Mouse (Mus musculus) kidney, embryonic 14.5 days (tissue): ENCODE data around the gene Psd. TPM values are rescaled to one million over a fixed set of nuclear protein-coding genes. Genes with fewer than 3 reads are reported as not detected.
A peak's percentile ranks its signal among the peaks of the same experiment; 100 is the strongest.

Experiments used
- ATAC-seq: fragments of 200-750 bp; cut with Nextera tagmentation; 2 replicates; pipeline ENCODE4 v1.8.0; 2017; ENCODE audit warnings: moderate number of reproducible peaks, mild to moderate bottlenecking, moderate TSS enrichment, moderate library complexity; ENCODE audit not compliant: low FRiP score, low TSS enrichment
- H3K27ac ChIP-seq: fragments of 300-500 bp; sonication (generic); 2 replicates; pipeline ENCODE4 v1.5.1; 2014; ENCODE audit warnings: low read depth, mild to moderate bottlenecking, low read length, moderate library complexity, mixed read lengths
- H3K27me3 ChIP-seq: fragments of 300-500 bp; sonication (generic); 2 replicates; pipeline ENCODE4 v1.6.1; 2014; ENCODE audit warnings: mild to moderate bottlenecking, low read length; ENCODE audit not compliant: control insufficient read depth, insufficient read depth
- H3K36me3 ChIP-seq: fragments of 300-500 bp; sonication (generic); 2 replicates; pipeline ENCODE4 v1.6.1; 2014; ENCODE audit warnings: low read length, mixed read lengths; ENCODE audit not compliant: control insufficient read depth, insufficient read depth
- H3K4me1 ChIP-seq: fragments of 300-500 bp; sonication (generic); 2 replicates; pipeline ENCODE4 v1.6.1; 2014; ENCODE audit warnings: low read length, mixed read lengths; ENCODE audit not compliant: control insufficient read depth, insufficient read depth
- H3K4me2 ChIP-seq: fragments of 300-500 bp; sonication (generic); replicated peaks from 2 replicates; pipeline ENCODE4 v1.6.1; 2014; ENCODE audit warnings: low read depth, mild to moderate bottlenecking, low read length
- H3K4me3 ChIP-seq: fragments of 300-500 bp; sonication (generic); 2 replicates; pipeline ENCODE4 v1.5.1; 2014; ENCODE audit warnings: mild to moderate bottlenecking, low read length
- H3K9ac ChIP-seq: fragments of 300-500 bp; sonication (generic); 2 replicates; pipeline ENCODE4 v1.6.1; 2014; ENCODE audit warnings: low read depth, mild to moderate bottlenecking, low read length, moderate library complexity
- H3K9me3 ChIP-seq: fragments of 300-500 bp; sonication (generic); 2 replicates; pipeline ENCODE4 v1.6.1; 2016; ENCODE audit warnings: low read length; ENCODE audit not compliant: control insufficient read depth
- WGBS: fragments of 180-500 bp; shearing (Covaris S2); extraction: QIAGEN DNeasy Blood & Tissue Kit; methylation state at CpG from one replicate; pipeline ENCODE4 v1.1.7; 2014; 5-methylcytosine and 5-hydroxymethylcytosine counted together
- polyA plus RNA-seq: library from polyadenylated mRNA; unstranded; fragments of >200 nt; fragmentation: Nextera tagmentation; extraction: Ambion mirVana; gene quantifications from 2 replicates; pipeline ENCODE4 v1.2.1, GENCODE M21; 2014

Gene Psd
- polyA plus RNA-seq, 1 experiment from 2014 or later, result 1.7 TPM

GRCm38 (mm10) chr19:46324918-46325317 is 2.0 kb downstream of the Psd start:
- Histone ChIP-seq H3K4me2 (no peak overlapping the region), H3K27ac (no peak overlapping the region), H3K9me3 (no peaks in the 10 kb centered on the region), H3K4me3 (no peak overlapping the region), H3K9ac (no peak overlapping the region), H3K4me1 (peaks cover 8% of the 10 kb centered on the region; the same call in 1 of the 2 replicates), H3K36me3 (no peaks in the 10 kb centered on the region), H3K27me3 (peaks cover 69% of the 10 kb centered on the region)
- WGBS, result 77% methylated on average over 5 of the region's 5 CpGs
- ATAC-seq, result no peak

DNA sequence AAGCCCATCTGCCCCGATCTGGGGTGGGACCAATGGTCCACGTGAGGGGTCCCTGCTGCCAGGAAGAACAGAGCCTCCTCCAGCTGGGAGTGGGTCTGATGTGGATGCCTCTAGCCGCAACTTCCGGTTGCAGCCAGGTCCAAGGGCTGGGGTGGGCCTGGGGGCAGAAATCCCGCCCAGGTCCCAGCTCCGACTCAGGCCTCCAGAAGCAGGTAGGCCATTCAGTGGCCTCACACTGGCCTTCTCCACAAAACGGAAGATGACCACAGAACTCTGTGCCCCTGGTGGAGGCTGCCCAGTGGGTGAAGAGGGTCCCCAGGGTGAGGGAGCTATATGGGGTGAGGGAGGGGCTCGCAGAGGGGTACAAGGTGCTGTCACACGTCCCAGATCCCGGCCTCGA is 2.6 kb downstream of the Psd start:
- ATAC-seq, result no peak
- H3K36me3 ChIP-seq, result no peaks in the 10 kb centered on the region
- no peak overlapping the region for H3K4me3 ChIP-seq
- H3K4me1 ChIP-seq, result peaks cover 8% of the 10 kb centered on the region; the same call in 1 of the 2 replicates
- no peak overlapping the region for H3K9ac ChIP-seq
- H3K27me3 ChIP-seq, result peaks cover 75% of the 10 kb centered on the region
- no peaks in the 10 kb centered on the region for H3K9me3 ChIP-seq
- no peak overlapping the region for H3K4me2 ChIP-seq
- no peak overlapping the region for H3K27ac ChIP-seq
- WGBS, result 71% methylated on average over 11 of the region's 11 CpGs

- Histone ChIP-seq H3K4me1 (peaks cover 4% of the 10 kb centered on the region; the same call in 1 of the 2 replicates), H3K9me3 (no peaks in the 10 kb centered on the region), H3K4me3 (no peak overlapping the region), H3K27ac (no peak overlapping the region), H3K27me3 (peaks cover 81% of the 10 kb centered on the region), H3K9ac (no peak overlapping the region), H3K36me3 (no peaks in the 10 kb centered on the region), H3K4me2 (no peak overlapping the region)
- WGBS, result 70% methylated on average over 5 of the region's 5 CpGs
- no peak for ATAC-seq
These were observed 3.2 kb downstream of the Psd start for GRCm38 (mm10) chr19:46323716-46324115.

DNA sequence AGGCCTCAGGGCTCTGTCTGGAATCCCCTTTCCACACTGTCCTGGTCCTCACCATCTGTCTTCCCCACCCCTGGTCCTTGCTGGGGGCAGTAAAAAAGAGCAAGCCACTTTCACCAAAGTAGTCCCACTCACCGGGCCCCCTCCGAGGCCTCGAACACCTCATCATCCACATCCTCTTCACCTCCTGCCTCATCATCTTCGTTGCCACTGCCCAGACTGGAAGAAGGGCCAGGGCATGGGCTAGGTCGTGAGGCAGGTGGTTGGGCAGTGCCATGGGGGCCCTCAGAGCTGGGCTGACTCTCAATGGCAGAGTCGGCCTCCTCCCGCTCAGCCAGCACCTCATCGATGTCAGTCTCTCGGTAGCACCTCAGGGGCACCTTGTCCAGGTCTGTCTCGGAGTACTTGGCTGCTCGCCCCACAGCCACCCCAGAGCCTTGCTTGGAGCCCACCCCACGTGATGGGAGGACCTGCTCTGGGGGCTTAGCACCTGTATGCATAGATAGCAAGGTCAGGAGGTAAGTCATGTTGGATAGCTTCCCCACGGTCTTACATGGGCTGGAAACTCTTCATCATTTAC is 3.9 kb downstream of the Psd start:
- H3K27me3 ChIP-seq, result peaks cover 87% of the 10 kb centered on the region

DNA sequence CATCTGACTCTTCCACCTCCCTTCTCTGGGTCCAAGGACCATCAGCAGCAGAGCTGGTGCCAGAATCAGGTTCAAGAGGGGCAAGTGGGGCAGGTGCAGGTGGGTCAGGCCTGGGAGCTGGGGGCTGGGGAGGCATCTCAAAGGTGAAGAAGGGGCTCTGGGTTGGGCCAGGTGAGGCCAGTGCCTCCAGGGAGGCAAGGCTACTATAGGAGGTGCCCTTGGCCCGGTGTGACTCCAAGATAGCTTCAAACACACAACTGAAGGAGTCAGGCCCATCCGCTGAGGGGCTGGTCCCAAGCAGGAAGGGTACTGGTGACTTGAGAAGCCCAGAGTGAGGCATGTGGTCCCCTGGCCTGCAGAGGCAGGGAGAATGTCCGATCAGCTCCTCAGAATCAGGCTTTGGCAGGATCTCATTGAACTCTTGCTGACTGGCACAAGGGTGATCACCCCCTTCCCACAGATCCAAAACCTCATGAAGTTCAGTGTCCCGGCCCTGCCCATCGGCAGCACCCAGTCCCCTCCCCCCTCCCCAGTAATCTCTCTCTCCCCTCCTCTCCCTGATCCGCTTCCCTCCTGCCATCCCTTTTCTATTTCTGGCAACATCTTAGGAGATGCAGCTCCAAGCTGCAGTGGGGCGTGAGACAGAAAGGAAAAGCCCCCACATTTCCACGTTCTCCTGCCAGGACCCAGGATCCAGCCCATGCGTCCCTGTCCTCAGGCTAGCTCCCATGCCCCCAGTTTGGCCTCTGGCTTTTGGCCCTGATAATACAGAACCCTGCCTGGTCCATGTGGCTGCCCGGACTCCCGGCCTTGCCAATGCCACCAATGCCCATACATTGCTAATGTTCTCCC is 4.6 kb downstream of the Psd start:
- H3K4me1 ChIP-seq, result 0 out of 2 replicates have a peak, but pooled peaks cover 5% of the 10 kb centered on the region
- H3K4me2 ChIP-seq, result no peak overlapping the region
- H3K9me3 ChIP-seq, result no peaks in the 10 kb centered on the region
- ATAC-seq, result no peak
- H3K27ac ChIP-seq, result no peak overlapping the region
- H3K4me3 ChIP-seq, result no peak overlapping the region
- WGBS, result 61% methylated on average over 11 of the region's 11 CpGs
- no peaks in the 10 kb centered on the region for H3K36me3 ChIP-seq
- H3K27me3 ChIP-seq, result peaks cover 95% of the 10 kb centered on the region
- no peak overlapping the region for H3K9ac ChIP-seq

More for the DNA sequence above, 3.9 kb downstream of the Psd start:
- ATAC-seq, result no peak
- H3K9ac ChIP-seq, result no peak overlapping the region
- H3K27ac ChIP-seq, result no peak overlapping the region
- no peaks in the 10 kb centered on the region for H3K36me3 ChIP-seq
- H3K4me1 ChIP-seq, result peaks cover 5% of the 10 kb centered on the region; the same call in 1 of the 2 replicates
- 77% methylated on average over 13 of the region's 13 CpGs for WGBS
- no peaks in the 10 kb centered on the region for H3K9me3 ChIP-seq
- no peak overlapping the region for H3K4me2 ChIP-seq
- no peak overlapping the region for H3K4me3 ChIP-seq

DNA sequence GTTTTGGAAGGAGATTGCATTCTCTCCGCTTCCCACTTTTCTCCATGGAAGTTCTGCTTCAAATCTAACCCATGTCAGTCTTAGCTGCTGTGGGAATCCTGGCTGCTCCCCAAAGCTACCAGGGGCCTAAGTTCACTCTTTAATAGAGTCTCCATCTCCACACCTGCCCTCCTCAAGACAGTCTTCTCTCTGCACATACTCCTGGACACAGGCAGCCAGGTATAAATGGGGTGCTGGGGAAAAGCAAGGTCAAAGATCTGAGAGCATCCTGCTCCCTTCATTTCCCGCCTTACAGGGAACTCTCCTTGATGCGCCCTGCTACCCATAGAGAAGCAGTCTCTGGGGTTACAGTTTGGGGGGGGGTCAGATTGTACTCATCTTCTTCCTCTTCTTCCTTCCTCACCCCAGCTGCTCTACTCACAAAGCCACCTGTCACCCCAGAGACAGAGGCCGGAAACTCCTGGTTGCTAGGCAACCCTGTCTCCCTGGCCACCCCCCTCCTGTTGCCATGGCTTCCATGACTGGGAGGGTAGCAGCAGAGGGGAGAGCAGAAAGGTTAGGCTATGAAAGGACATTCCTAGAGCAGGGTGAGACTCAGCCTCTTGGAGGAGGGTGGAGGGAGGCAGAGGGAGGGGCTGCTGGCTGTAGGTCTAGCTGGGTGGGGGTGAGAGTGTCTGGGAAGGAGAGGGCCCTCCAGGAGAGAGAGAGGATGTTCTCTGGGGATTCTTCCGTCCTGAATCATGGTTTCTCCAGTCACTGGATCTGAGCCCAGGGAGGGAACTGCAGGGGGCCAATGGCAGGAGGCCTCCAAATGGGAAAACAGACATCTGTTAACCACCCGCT is 5.6 kb downstream of the Psd start:
- H3K9ac ChIP-seq, result no peak overlapping the region
- no peak overlapping the region for H3K4me2 ChIP-seq
- H3K36me3 ChIP-seq, result no peaks in the 10 kb centered on the region
- 0 out of 2 replicates have a peak, but pooled peaks cover 5% of the 10 kb centered on the region for H3K4me1 ChIP-seq
- H3K27me3 ChIP-seq, result peaks cover 96% of the 10 kb centered on the region
- H3K27ac ChIP-seq, result no peak overlapping the region
- no peak for ATAC-seq
- WGBS, result 35% methylated on average over 6 of the region's 6 CpGs
- no peaks in the 10 kb centered on the region for H3K9me3 ChIP-seq
- no peak overlapping the region for H3K4me3 ChIP-seq

DNA sequence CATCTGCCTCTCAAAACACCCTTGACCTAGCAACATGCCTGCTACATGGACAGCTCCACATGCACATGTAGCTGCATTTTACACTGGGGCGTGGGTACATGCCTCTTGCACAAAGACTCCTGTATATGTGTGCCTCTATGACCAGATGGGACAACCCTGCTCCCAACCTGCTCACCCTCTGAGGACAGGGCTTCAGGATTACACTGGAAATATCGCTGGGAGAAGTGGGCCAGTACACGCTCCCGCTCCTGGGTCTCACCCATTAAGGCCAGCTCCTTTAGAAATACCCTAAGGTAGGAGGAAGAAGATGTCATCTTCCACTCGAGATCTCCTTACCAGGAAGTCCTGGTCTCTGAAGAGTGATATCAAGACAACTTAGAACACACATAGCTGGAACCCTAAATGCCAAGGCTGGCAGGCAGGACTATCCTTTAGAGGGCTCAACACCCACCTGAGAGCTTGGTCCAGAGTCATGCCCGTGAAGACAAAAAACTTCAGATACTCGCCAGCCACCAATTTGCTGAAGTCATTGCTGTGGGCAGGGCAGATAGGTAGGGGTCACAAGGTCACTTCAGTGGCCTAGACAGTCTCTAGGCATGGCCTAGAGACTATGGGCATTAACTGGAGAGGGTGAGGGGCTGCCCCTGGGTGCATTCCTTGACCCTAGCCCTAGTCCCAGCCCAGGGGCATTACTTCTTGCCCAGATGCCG is 6.7 kb downstream of the Psd start:
- 79% methylated on average over 8 of the region's 8 CpGs for WGBS
- no peak for ATAC-seq

GRCm38 (mm10) chr19:46318586-46319378 is 8.2 kb downstream of the Psd start:
- H3K4me3 ChIP-seq, result peak overlapping the region; percentile 13; the same call in 1 of the 2 replicates
- H3K27me3 ChIP-seq, result peaks cover 97% of the 10 kb centered on the region
- H3K36me3 ChIP-seq, result no peaks in the 10 kb centered on the region
- ATAC-seq, result no peak
- no peak overlapping the region for H3K4me2 ChIP-seq
- H3K4me1 ChIP-seq, result 0 out of 2 replicates have a peak, but pooled peaks cover 5% of the 10 kb centered on the region
- no peaks in the 10 kb centered on the region for H3K9me3 ChIP-seq
- 10% methylated on average over 16 of the region's 16 CpGs for WGBS
- H3K27ac ChIP-seq, result no peak overlapping the region
- H3K9ac ChIP-seq, result no peak overlapping the region

More for the DNA sequence above, 6.7 kb downstream of the Psd start:
- Histone ChIP-seq H3K4me1 (0 out of 2 replicates have a peak, but pooled peaks cover 5% of the 10 kb centered on the region), H3K27ac (no peak overlapping the region), H3K36me3 (no peaks in the 10 kb centered on the region), H3K4me2 (no peak overlapping the region), H3K9ac (no peak overlapping the region), H3K27me3 (peaks cover 96% of the 10 kb centered on the region), H3K9me3 (no peaks in the 10 kb centered on the region), H3K4me3 (no peak overlapping the region)
